Mouse (Mus musculus) limb, embryonic 13.5 days (tissue): ENCODE measurements around the gene Olfr522. TPM values are rescaled to one million over a fixed set of nuclear protein-coding genes. Genes with fewer than 3 reads are reported as not detected.

Experiments
- ATAC-seq: fragments of 200-750 bp; cut with Nextera tagmentation; 2 replicates; pipeline ENCODE4 v1.8.0; 2017; ENCODE audit warnings: low read depth, moderate number of reproducible peaks, moderate TSS enrichment; ENCODE audit not compliant: low FRiP score
- H3K27ac ChIP-seq: fragments of 300-500 bp; sonication (generic); 2 replicates; pipeline ENCODE4 v1.5.1; 2015; ENCODE audit warnings: inconsistent platforms, mild to moderate bottlenecking, moderate library complexity
- H3K27me3 ChIP-seq: fragments of 300-500 bp; sonication (generic); 2 replicates; pipeline ENCODE4 v1.6.1; 2015; ENCODE audit warnings: mild to moderate bottlenecking, inconsistent platforms
- H3K36me3 ChIP-seq: fragments of 300-500 bp; sonication (generic); 2 replicates; pipeline ENCODE4 v1.6.1; 2015; ENCODE audit warnings: inconsistent platforms, mild to moderate bottlenecking, moderate library complexity
- H3K4me1 ChIP-seq: fragments of 300-500 bp; sonication (generic); 2 replicates; pipeline ENCODE4 v1.6.1; 2015; ENCODE audit warnings: inconsistent platforms
- H3K4me2 ChIP-seq: fragments of 300-500 bp; sonication (generic); replicated peaks from 2 replicates; pipeline ENCODE4 v1.6.1; 2015; ENCODE audit warnings: inconsistent platforms, mild to moderate bottlenecking, moderate library complexity
- H3K4me3 ChIP-seq: fragments of 300-500 bp; sonication (generic); 2 replicates; pipeline ENCODE4 v1.5.1; 2015; ENCODE audit warnings: moderate library complexity, mild to moderate bottlenecking, inconsistent platforms
- H3K9ac ChIP-seq: fragments of 300-500 bp; sonication (generic); 2 replicates; pipeline ENCODE4 v1.6.1; 2015; ENCODE audit warnings: mild to moderate bottlenecking, inconsistent platforms
- H3K9me3 ChIP-seq: fragments of 300-500 bp; sonication (generic); 2 replicates; pipeline ENCODE4 v1.6.1; 2016; ENCODE audit warnings: inconsistent platforms
- WGBS: fragments of 180-500 bp; shearing (Covaris S2); methylation state at CpG from one replicate; pipeline ENCODE4 v1.1.7; 2015; 5-methylcytosine and 5-hydroxymethylcytosine counted together
- polyA plus RNA-seq: library from polyadenylated mRNA; unstranded; fragments of >200 nt; fragmentation: Nextera tagmentation; extraction: Ambion mirVana; gene quantifications from 2 replicates; pipeline ENCODE4 v1.2.1, GENCODE M21; 2015

Gene Olfr522
- polyA plus RNA-seq, 1 experiment from 2014 or later, result not detected

- Histone ChIP-seq H3K4me2 (no peak overlapping the region), H3K4me3 (no peak overlapping the region), H3K4me1 (0 out of 2 replicates have a peak, but pooled peaks cover 3% of the 10 kb centered on the region), H3K36me3 (no peaks in the 10 kb centered on the region), H3K9ac (no peak overlapping the region), H3K27me3 (no peaks in the 10 kb centered on the region), H3K9me3 (no peaks in the 10 kb centered on the region), H3K27ac (no peak overlapping the region)
- ATAC-seq, result no peak
- WGBS, result 67% methylated on average over 4 of the region's 4 CpGs
Measured at GRCm38 (mm10) chr7:140188391-140189328, 24.1 kb upstream of the Olfr522 start.

GRCm38 (mm10) chr7:140187721-140188390 is 23.3 kb upstream of the Olfr522 start:
- 0 out of 2 replicates have a peak, but pooled peaks cover 3% of the 10 kb centered on the region for H3K4me1 ChIP-seq
- H3K4me2 ChIP-seq, result no peak overlapping the region
- no peaks in the 10 kb centered on the region for H3K9me3 ChIP-seq
- no peak for ATAC-seq
- H3K4me3 ChIP-seq, result no peak overlapping the region
- WGBS, result 78% methylated on average over 7 of the region's 7 CpGs
- no peak overlapping the region for H3K27ac ChIP-seq
- H3K36me3 ChIP-seq, result no peaks in the 10 kb centered on the region
- H3K27me3 ChIP-seq, result no peaks in the 10 kb centered on the region
- H3K9ac ChIP-seq, result no peak overlapping the region

DNA sequence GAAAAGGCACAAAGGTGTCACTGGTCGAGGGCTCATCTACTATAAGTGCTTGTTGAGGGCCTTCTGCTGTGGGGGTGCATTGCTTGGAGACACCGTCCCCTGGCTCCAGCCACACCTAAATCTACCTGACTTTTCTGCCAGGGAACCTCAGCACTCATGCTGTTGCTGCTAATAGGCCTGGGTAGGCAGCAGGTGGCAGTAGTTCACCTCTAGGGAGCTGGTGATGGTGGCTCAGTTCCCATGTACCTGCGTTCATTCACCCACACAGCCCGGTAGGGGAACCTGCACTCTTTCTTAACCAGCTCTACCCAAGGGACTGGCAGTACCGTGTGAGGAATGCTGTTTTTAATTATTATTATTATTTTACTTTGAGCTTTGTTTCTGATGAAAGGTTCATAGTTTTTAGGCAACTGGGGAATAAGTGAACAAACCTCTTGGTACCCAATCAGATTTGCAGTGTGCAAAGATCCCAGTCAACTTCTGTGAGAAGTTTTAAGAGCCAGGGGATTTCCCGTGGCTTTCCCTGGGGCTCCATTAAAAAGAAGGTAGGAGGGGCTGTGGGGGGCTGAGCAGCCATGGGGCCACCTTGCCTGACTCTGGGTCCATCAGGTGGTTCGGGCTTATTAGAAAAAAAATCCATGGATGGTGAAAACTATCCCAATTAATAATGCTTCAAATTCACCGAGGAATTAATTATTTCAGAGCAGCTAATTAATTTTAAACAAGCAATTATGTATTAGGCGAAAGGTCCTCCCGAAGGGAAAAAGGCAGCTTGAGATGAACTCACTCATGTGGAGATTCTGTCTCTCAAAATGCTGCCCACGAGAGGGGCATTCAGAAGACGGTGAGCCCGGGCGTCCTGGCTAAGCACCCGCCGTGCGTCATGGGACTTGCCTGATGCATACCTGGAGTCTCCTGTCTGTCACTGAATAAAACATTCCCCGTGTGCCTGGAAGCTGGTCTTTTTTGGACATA is 22.4 kb upstream of the Olfr522 start:
- Histone ChIP-seq H3K4me2 (no peak overlapping the region), H3K9ac (no peak overlapping the region), H3K4me3 (no peak overlapping the region), H3K27me3 (no peaks in the 10 kb centered on the region), H3K27ac (no peak overlapping the region), H3K4me1 (0 out of 2 replicates have a peak, but pooled peaks cover 3% of the 10 kb centered on the region), H3K9me3 (no peaks in the 10 kb centered on the region), H3K36me3 (no peaks in the 10 kb centered on the region)
- WGBS, result 62% methylated on average over 18 of the region's 18 CpGs
- ATAC-seq, result no peak

DNA sequence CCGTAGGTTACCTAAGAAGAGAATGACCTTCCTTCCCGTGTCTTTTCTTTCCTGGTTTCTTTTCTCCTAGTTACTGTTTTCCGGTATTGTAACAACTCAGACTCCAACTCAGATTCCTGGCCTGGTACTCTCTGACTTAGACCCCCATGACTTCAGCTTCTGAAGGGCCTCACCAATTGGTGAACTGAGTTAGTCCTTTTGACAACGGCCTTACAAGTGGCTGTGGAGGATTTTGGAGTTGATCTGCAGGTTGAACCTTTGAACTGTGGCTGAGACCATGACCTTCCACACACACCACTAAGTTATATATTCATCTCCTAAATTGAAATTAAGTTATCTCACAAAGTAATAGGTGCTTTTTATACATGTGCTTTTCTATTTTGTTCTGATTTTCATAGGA is 19.6 kb upstream of the Olfr522 start:
- no peaks in the 10 kb centered on the region for H3K9me3 ChIP-seq
- no peaks in the 10 kb centered on the region for H3K36me3 ChIP-seq
- no peak overlapping the region for H3K4me2 ChIP-seq
- H3K27me3 ChIP-seq, result no peaks in the 10 kb centered on the region
- H3K9ac ChIP-seq, result no peak overlapping the region
- H3K27ac ChIP-seq, result no peak overlapping the region
- no peak for ATAC-seq
- no peak overlapping the region for H3K4me3 ChIP-seq
- 0 out of 2 replicates have a peak, but pooled peaks cover 3% of the 10 kb centered on the region for H3K4me1 ChIP-seq
- WGBS, result 80% methylated on average over 4 of the region's 4 CpGs

DNA sequence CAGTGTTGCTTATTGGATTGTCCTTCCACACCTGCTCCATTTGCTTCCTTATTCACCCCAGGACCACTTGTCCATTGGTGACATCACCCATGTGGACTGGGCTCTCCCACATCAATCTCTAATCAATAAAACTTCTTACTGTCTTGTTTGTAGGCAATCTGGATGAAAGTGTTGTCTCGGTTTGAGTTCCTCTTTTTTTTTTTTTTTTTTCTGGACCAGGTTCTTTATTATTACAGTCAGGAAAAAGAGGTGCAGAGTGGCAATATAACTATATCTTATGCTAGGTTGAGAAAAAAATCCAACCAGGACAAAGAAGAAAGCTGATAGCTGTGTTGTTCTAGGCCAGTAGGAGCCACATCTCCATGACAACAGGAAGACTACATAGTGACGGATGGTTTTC is 16.1 kb upstream of the Olfr522 start:
- no peak overlapping the region for H3K9ac ChIP-seq
- H3K4me1 ChIP-seq, result no peaks in the 10 kb centered on the region
- H3K4me3 ChIP-seq, result no peak overlapping the region
- 78% methylated on average over 2 of the region's 2 CpGs for WGBS
- no peaks in the 10 kb centered on the region for H3K36me3 ChIP-seq
- H3K27me3 ChIP-seq, result no peaks in the 10 kb centered on the region
- H3K4me2 ChIP-seq, result no peak overlapping the region
- no peaks in the 10 kb centered on the region for H3K9me3 ChIP-seq
- ATAC-seq, result no peak
- no peak overlapping the region for H3K27ac ChIP-seq

- 85% methylated on average over 2 of the region's 2 CpGs for WGBS
- H3K4me2 ChIP-seq, result no peak overlapping the region
- no peaks in the 10 kb centered on the region for H3K27me3 ChIP-seq
- H3K9ac ChIP-seq, result no peak overlapping the region
- no peak overlapping the region for H3K4me3 ChIP-seq
- no peak for ATAC-seq
- no peaks in the 10 kb centered on the region for H3K9me3 ChIP-seq
- no peaks in the 10 kb centered on the region for H3K4me1 ChIP-seq
- H3K36me3 ChIP-seq, result no peaks in the 10 kb centered on the region
- no peak overlapping the region for H3K27ac ChIP-seq
Measured at GRCm38 (mm10) chr7:140179176-140179575, 14.6 kb upstream of the Olfr522 start.

- no peaks in the 10 kb centered on the region for H3K36me3 ChIP-seq
- 17% methylated on average over 1 of the region's 1 CpGs for WGBS
- H3K9ac ChIP-seq, result no peak within 1 kb of the TSS
- no peaks in the 10 kb centered on the region for H3K4me1 ChIP-seq
- H3K4me2 ChIP-seq, result no peak within 1 kb of the TSS
- no peak within 1 kb of the TSS for H3K4me3 ChIP-seq
- no peak within 1 kb of the TSS for H3K27ac ChIP-seq
- H3K9me3 ChIP-seq, result no peaks in the 10 kb centered on the region
- ATAC-seq, result no peak
- H3K27me3 ChIP-seq, result no peaks in the 10 kb centered on the region
Measured at GRCm38 (mm10) chr7:140172936-140173335, 8.4 kb upstream of the Olfr522 start, which contains the start of gene Olfr523. TSS of gene Olfr523 (plus strand) at chr7:140173217.

GRCm38 (mm10) chr7:140170863-140171262 is 6.3 kb upstream of the Olfr522 start:
- 90% methylated on average over 3 of the region's 3 CpGs for WGBS
- Histone ChIP-seq H3K9me3 (no peaks in the 10 kb centered on the region), H3K4me3 (no peak overlapping the region), H3K27ac (no peak overlapping the region), H3K4me2 (no peak overlapping the region), H3K4me1 (no peaks in the 10 kb centered on the region), H3K36me3 (no peaks in the 10 kb centered on the region), H3K27me3 (no peaks in the 10 kb centered on the region), H3K9ac (no peak overlapping the region)
- ATAC-seq, result no peak

DNA sequence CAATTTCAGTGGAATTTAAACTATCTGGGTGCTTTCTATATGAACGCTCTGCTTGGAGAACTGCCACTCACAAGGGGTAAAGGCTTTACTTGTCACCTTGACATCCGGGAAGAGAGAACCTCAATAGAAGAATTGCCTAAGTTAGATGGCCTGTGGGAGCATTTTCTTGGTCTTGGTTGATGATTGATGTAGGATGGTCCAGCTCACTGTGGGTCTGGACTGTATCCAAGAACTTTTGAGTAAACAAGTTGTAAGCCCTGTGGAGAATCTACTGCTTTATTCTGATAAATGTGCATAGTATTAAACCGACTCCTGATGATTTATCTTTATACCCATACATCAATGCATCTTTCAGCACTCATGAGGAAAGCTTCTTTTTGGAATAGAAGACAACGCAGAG is 4.8 kb upstream of the Olfr522 start:
- 82% methylated on average over 4 of the region's 4 CpGs for WGBS
- Histone ChIP-seq H3K4me1 (no peaks in the 10 kb centered on the region), H3K4me2 (no peak overlapping the region), H3K9me3 (no peaks in the 10 kb centered on the region), H3K9ac (no peak overlapping the region), H3K36me3 (no peaks in the 10 kb centered on the region), H3K4me3 (no peak overlapping the region), H3K27me3 (no peaks in the 10 kb centered on the region), H3K27ac (no peak overlapping the region)
- ATAC-seq, result no peak

DNA sequence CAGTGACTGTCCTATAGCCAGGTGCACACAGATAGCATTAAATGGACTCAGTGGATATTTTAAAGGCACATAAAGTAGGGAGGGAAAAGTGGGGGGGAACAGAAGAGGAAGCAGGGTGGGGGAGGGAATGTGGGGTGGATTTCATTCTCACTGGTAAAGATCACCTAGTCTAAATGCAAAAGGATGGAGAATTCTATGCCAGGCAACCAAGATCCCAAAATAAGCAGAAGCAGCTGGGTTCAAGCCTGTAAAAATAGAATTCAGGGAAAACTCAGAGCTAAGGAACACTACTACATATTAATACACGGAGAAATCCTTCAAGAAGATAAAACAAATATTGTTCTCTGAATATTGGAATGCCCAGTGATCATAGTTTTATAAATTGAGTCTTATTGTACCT is 3.4 kb upstream of the Olfr522 start:
- Histone ChIP-seq H3K36me3 (no peaks in the 10 kb centered on the region), H3K4me3 (no peak overlapping the region), H3K27ac (no peak overlapping the region), H3K9me3 (no peaks in the 10 kb centered on the region), H3K4me1 (no peaks in the 10 kb centered on the region), H3K9ac (no peak overlapping the region), H3K27me3 (no peaks in the 10 kb centered on the region), H3K4me2 (no peak overlapping the region)
- ATAC-seq, result no peak
- WGBS, result 83% methylated on average over 1 of the region's 1 CpGs

- H3K27ac ChIP-seq, result no peak overlapping the region
- H3K27me3 ChIP-seq, result peaks cover 24% of the 10 kb centered on the region
- no peaks in the 10 kb centered on the region for H3K9me3 ChIP-seq
- no peak overlapping the region for H3K4me2 ChIP-seq
- no peak overlapping the region for H3K4me3 ChIP-seq
- no peak for ATAC-seq
- no peaks in the 10 kb centered on the region for H3K36me3 ChIP-seq
- H3K4me1 ChIP-seq, result no peaks in the 10 kb centered on the region
- H3K9ac ChIP-seq, result no peak overlapping the region
- WGBS, result 76% methylated on average over 3 of the region's 3 CpGs
Measured at GRCm38 (mm10) chr7:140160363-140160762, 4.2 kb downstream of the Olfr522 start.
